Mouse (Mus musculus) erythroblast, embryonic 14.5 days (primary cell): ENCODE data around the gene Gm9918. TPM values are rescaled to one million over a fixed set of nuclear protein-coding genes. Genes with fewer than 3 reads are reported as not detected.

Source experiments
- H3K27me3 ChIP-seq: 2 replicates; pipeline ENCODE4 v1.6.1; 2012; ENCODE audit warnings: inconsistent platforms; ENCODE audit not compliant: control insufficient read depth
- H3K36me3 ChIP-seq: 2 replicates; pipeline ENCODE4 v1.6.1; 2012; ENCODE audit warnings: mild to moderate bottlenecking, inconsistent platforms; ENCODE audit not compliant: control insufficient read depth
- H3K4me1 ChIP-seq: 2 replicates; pipeline ENCODE4 v1.6.1; 2012; ENCODE audit warnings: inconsistent platforms; ENCODE audit not compliant: control insufficient read depth
- H3K4me3 ChIP-seq: replicated peaks from 2 replicates; pipeline ENCODE3; 2012; ENCODE audit warnings: moderate library complexity, mild to moderate bottlenecking, inconsistent platforms
- H3K9me3 ChIP-seq: 2 replicates; pipeline ENCODE4 v1.6.1; 2012; ENCODE audit warnings: low read length, inconsistent platforms, mixed read lengths; ENCODE audit not compliant: control insufficient read depth
- GATA1 ChIP-seq: IDR thresholded peaks from 2 replicates; pipeline ENCODE4 v1.6.1; 2012; ENCODE audit warnings: low read length, inconsistent platforms, mixed read lengths
- TAL1 ChIP-seq: IDR thresholded peaks from 3 replicates; pipeline ENCODE4 v1.6.1; 2012; ENCODE audit warnings: low read length, inconsistent platforms, mixed read lengths
- polyA plus RNA-seq: library from polyadenylated mRNA; stranded (reverse); fragments of >175 nt; gene quantifications from 2 replicates; pipeline ENCODE4 v1.2.3, GENCODE M21; 2012

Gene Gm9918
- polyA plus RNA-seq, 1 experiment = not detected

DNA sequence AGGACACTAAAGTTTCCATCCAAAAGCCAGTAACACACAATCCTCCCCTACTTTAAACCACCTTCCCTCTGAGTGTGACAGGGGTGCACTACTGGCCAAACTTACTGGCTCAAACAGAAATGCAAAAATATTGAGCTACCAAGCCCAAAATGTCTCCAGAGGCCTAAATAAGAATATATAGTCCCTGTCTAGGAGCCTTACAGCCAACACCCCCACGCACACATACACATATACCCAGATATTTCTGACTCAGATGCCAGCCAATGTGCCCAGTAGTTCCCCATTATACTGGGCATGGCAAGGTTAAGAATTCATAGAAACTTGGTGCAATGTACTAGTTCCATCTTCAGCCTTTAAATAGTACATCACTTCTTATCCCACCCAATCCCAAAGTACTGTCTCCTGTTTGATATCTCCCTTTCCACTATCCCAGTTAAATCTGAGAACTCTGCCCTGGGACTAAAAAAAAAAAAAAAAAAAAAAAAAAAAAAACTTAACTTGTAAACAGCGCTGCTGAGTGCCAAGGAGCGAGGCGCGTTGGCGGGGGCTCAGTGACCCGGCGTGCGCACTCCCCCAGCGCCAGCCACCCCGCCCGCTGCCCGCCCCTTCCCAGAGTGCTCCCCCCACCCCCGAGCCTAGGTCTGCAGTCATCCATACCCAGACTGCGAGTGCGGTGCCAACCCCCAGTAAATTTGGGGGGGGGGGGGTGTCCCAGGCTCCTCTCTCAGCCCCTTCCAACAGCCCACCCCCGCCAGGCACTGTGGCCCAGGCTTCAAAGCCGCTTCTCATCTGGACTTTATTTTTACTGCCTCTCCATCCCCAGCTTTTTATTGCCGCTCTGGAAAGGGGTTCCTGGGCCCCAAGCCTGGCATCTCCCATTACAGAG, 25.8 kb upstream of the Gm9918 start:
- Histone ChIP-seq H3K9me3 (no peaks in the 10 kb centered on the region; the same call in 1 of the 2 replicates), H3K36me3 (no peaks in the 10 kb centered on the region), H3K27me3 (peaks cover 93% of the 10 kb centered on the region), H3K4me3 (no peak overlapping the region), H3K4me1 (peaks cover 21% of the 10 kb centered on the region)
- no peak for TF ChIP-seq GATA1
- TF ChIP-seq TAL1 = no peak

DNA sequence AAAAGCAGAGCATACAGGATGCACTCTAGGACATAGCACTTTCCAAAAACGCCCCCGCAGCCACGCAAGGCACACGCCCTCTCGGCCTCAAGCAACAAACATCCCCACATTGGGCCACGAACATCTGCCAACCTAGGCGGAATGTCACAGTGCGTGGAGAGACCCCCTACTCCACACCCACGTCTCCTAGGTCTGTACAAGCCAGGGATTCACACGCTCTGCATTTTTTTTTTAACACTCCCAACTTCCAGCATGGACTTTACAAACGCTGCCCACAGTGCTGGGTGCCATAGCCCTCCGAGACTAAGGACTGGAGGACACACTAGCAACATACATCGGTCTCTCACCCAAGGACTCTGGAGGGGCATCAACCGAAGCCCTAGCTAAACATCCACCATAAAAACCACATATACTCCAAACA, 24.9 kb upstream of the Gm9918 start:
- H3K4me1 ChIP-seq = peaks cover 21% of the 10 kb centered on the region
- no peaks in the 10 kb centered on the region; the same call in 1 of the 2 replicates for H3K9me3 ChIP-seq
- H3K27me3 ChIP-seq = peaks cover 97% of the 10 kb centered on the region
- TF ChIP-seq TAL1 (no peak), GATA1 (no peak)
- peak overlapping the region; percentile 55 for H3K4me3 ChIP-seq
- H3K36me3 ChIP-seq = no peaks in the 10 kb centered on the region

- H3K27me3 ChIP-seq = peaks cover 98% of the 10 kb centered on the region
- peaks cover 21% of the 10 kb centered on the region for H3K4me1 ChIP-seq
- peak overlapping the region; percentile 55 for H3K4me3 ChIP-seq
- TF ChIP-seq TAL1 (no peak), GATA1 (no peak)
- H3K9me3 ChIP-seq = no peaks in the 10 kb centered on the region; the same call in 1 of the 2 replicates
- H3K36me3 ChIP-seq = no peaks in the 10 kb centered on the region
Measured at GRCm38 (mm10) chr15:102245891-102246741, 24.2 kb upstream of the Gm9918 start.

GRCm38 (mm10) chr15:102246866-102247251, 23.5 kb upstream of the Gm9918 start:
- H3K4me3 ChIP-seq = peak overlapping the region; percentile 55
- TF ChIP-seq TAL1 (no peak), GATA1 (no peak)
- H3K36me3 ChIP-seq = no peaks in the 10 kb centered on the region
- H3K4me1 ChIP-seq = peaks cover 21% of the 10 kb centered on the region
- H3K27me3 ChIP-seq = peaks cover 99% of the 10 kb centered on the region
- no peaks in the 10 kb centered on the region; the same call in 1 of the 2 replicates for H3K9me3 ChIP-seq

DNA sequence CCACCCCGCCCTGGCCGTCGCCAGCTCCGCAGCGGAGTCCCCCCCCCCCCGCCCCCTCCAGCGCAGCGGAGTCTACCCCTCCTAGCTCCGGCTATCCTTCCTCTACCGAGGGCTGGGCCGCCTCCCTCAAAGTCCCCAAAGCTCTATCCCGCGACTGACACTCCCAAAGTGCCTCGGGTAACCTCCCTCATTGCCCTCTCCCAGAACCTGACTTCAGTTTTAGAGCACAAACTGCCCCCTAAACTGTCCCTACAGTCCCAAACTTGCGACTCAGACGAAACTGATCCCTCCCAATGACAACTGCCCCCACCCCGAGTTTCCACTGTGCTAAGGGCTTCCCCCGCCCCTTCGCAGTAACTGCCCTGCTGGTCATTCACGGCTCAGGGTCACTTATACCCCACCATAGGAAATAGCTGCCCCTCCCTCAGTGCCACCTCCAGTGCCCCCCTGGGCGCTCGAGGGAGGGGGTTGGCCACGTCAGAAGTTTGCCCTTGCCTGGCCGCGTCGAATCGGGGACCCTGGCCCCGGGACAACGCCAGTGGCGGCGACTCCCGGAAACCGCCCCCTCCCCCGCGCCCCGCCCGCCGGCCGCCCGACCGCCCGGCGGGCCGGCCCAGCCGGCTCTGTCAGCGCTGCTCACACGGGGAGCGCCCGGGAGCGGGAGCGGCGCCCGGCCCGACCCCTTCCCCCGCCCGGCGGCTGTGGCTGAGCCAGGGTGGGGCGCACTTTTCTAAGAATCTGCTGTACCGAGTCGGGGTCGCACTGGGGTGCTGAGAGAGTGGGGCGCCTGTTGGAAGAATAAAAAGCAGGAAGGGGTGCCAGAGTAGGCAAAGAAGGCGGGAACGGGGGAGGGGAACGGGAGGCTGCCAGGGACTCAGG, 22.9 kb upstream of the Gm9918 start:
- no peak for TF ChIP-seq GATA1
- TF ChIP-seq TAL1 = no peak
- H3K4me1 ChIP-seq = peaks cover 21% of the 10 kb centered on the region
- H3K27me3 ChIP-seq = peaks cover 100% of the 10 kb centered on the region
- peak overlapping the region; percentile 50 for H3K4me3 ChIP-seq
- H3K36me3 ChIP-seq = no peaks in the 10 kb centered on the region
- no peaks in the 10 kb centered on the region; the same call in 1 of the 2 replicates for H3K9me3 ChIP-seq

DNA sequence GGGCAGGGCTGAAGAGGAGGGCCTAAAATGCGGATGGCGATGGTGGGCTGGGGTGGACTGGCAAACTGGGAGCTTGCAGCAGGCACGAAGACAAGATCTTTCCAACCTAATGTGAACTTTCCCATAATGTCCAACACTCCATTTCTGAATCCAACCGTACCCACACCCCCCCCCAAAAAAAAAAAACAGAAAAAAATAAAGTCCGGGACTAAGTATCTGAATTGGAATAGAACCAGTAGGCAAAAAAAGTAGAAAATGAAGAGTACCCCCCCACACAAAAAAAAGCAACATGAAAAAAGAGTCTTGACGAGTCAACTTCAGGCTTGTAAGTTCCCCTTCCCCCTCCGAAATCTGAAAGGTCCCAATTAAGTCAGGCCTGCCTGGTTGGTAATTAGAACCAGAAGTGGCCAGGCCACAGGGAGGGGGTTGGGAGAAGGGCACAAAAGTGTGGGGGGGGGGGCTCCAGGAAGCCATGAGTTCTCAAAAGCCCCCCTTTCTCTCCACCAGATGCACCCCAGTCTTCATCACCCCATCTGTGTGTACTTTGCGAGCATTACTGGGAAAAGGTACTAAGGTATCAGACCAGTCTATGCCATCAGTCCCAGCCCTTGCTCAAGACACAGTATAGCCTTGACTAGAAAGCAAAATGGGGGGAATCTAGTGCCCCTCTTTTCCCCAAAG, 22.1 kb upstream of the Gm9918 start:
- no peaks in the 10 kb centered on the region for H3K36me3 ChIP-seq
- no peaks in the 10 kb centered on the region; the same call in 1 of the 2 replicates for H3K9me3 ChIP-seq
- H3K4me1 ChIP-seq = peaks cover 21% of the 10 kb centered on the region
- TF ChIP-seq TAL1 = no peak
- TF ChIP-seq GATA1 = no peak
- peaks cover 98% of the 10 kb centered on the region for H3K27me3 ChIP-seq
- H3K4me3 ChIP-seq = peak overlapping the region; percentile 20

GRCm38 (mm10) chr15:102248812-102249191, 21.6 kb upstream of the Gm9918 start:
- Histone ChIP-seq H3K9me3 (no peaks in the 10 kb centered on the region; the same call in 1 of the 2 replicates), H3K36me3 (no peaks in the 10 kb centered on the region), H3K4me3 (no peak overlapping the region), H3K27me3 (peaks cover 98% of the 10 kb centered on the region), H3K4me1 (peaks cover 19% of the 10 kb centered on the region)
- TF ChIP-seq TAL1 (no peak), GATA1 (no peak)

DNA sequence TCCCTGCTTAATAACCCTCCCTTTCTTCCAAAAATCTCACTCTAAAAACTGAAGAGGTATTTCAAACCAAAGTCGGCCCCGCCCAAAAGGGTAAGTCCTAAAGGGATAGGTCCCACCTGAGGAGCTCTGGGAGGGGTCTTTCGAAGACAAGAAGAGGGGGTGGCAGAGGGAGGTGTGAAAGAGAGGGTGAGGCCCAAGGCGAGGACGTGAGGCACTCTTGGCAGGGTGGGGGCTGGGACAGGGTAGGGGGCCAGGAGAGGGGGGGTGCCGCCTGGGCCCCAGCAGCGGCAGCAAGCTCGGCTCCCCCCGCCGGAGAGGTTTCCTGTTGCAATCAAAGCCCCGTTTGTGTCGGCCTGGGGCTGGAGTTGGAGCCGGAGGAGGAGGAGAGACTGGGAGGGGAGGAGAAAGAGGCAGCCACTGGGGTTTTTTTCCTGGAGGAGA, 21.1 kb upstream of the Gm9918 start:
- peaks cover 98% of the 10 kb centered on the region for H3K27me3 ChIP-seq
- H3K36me3 ChIP-seq = no peaks in the 10 kb centered on the region
- H3K4me3 ChIP-seq = no peak overlapping the region
- H3K4me1 ChIP-seq = peaks cover 19% of the 10 kb centered on the region
- TF ChIP-seq GATA1 (no peak), TAL1 (no peak)
- no peaks in the 10 kb centered on the region; the same call in 1 of the 2 replicates for H3K9me3 ChIP-seq
